Mouse (Mus musculus) MEL (cell line): ENCODE measurements around the gene Hmmr. TPM values are rescaled to one million over a fixed set of nuclear protein-coding genes. Genes with fewer than 3 reads are reported as not detected.
A peak's percentile ranks its signal among the peaks of the same experiment; 100 is the strongest.

ENCODE experiments used
- DNase-seq: peaks from one replicate; pipeline ENCODE4 v3.0.0; 2011; ENCODE audit warnings: low read depth, low spot score
- H3K27ac ChIP-seq: 2 replicates; pipeline ENCODE4 v1.5.1; 2012; ENCODE audit warnings: low read depth, mild to moderate bottlenecking, control low read depth, low read length, moderate library complexity; ENCODE audit not compliant: control insufficient read depth
- H3K27me3 ChIP-seq, 2 experiments: fragments of 150-350 bp in 1 of 2; sonication (generic) in 1 of 2; 2 replicates each; pipeline ENCODE4 v1.6.1; 2012; ENCODE audit warnings: low read length in 2 of 2, mild to moderate bottlenecking in 2 of 2, improper control_type of control experiment in 1 of 2, moderate library complexity in 1 of 2; ENCODE audit not compliant: insufficient read depth in 2 of 2, control insufficient read depth in 1 of 2
- H3K36me3 ChIP-seq, 2 experiments: 2 replicates each; pipeline ENCODE4 v1.6.1; 2012 to 2014; ENCODE audit warnings: low read length in 2 of 2, improper control_type of control experiment in 1 of 2, inconsistent platforms in 1 of 2, mild to moderate bottlenecking in 1 of 2; ENCODE audit not compliant: insufficient read depth in 2 of 2, control insufficient read depth in 1 of 2
- H3K4me1 ChIP-seq, 2 experiments: fragments of 150-350 bp in 1 of 2; sonication (generic) in 1 of 2; 2 replicates each; pipeline ENCODE4 v1.6.1; 2012; ENCODE audit warnings: low read length in 2 of 2, improper control_type of control experiment in 1 of 2, mild to moderate bottlenecking in 1 of 2; ENCODE audit not compliant: insufficient read depth in 2 of 2, control insufficient read depth in 1 of 2
- H3K4me3 ChIP-seq, 2 experiments: fragments of 150-350 bp in 1 of 2; sonication (generic) in 1 of 2; 2 replicates each; pipeline ENCODE4 v1.5.1; 2012; ENCODE audit warnings: low read depth in 2 of 2, low read length in 2 of 2, mild to moderate bottlenecking in 2 of 2, moderate library complexity in 2 of 2, control low read depth in 1 of 2, improper control_type of control experiment in 1 of 2; ENCODE audit not compliant: control insufficient read depth in 1 of 2, insufficient read depth in 1 of 2
- H3K79me2 ChIP-seq: 2 replicates; pipeline ENCODE4 v1.6.1; 2012; ENCODE audit warnings: mild to moderate bottlenecking, low read length, moderate library complexity; ENCODE audit not compliant: control insufficient read depth, poor library complexity, insufficient read depth
- H3K9ac ChIP-seq: 2 replicates; pipeline ENCODE4 v1.6.1; 2012; ENCODE audit warnings: low read depth, mild to moderate bottlenecking, control low read depth, low read length, moderate library complexity; ENCODE audit not compliant: control insufficient read depth, poor library complexity, severe bottlenecking
- H3K9me3 ChIP-seq: fragments of 150-350 bp; sonication (generic); replicated peaks from 2 replicates; pipeline ENCODE4 v1.6.1; 2012; ENCODE audit warnings: mild to moderate bottlenecking, low read length, improper control_type of control experiment, moderate library complexity; ENCODE audit not compliant: insufficient read depth
- BHLHE40 ChIP-seq: IDR thresholded peaks from 2 replicates; pipeline ENCODE4 v1.6.1; 2012; ENCODE audit warnings: low read depth, mild to moderate bottlenecking, inconsistent platforms, low read length, improper control_type of control experiment, borderline replicate concordance
- CHD2 ChIP-seq: IDR thresholded peaks from 2 replicates; pipeline ENCODE4 v1.6.1; 2011; ENCODE audit warnings: low read length, improper control_type of control experiment
- CTCF ChIP-seq, 3 experiments: IDR thresholded peaks in 2 of 3; conservative IDR thresholded peaks in 1 of 3; 2 replicates each; pipeline ENCODE4 v1.5.1; 2011 to 2012; ENCODE audit warnings: low read length in 3 of 3, low read depth in 2 of 3, mild to moderate bottlenecking in 2 of 3, improper control_type of control experiment in 1 of 3, inconsistent platforms in 1 of 3, mixed read lengths in 1 of 3, moderate library complexity in 1 of 3; ENCODE audit not compliant: control insufficient read depth in 1 of 3, insufficient read depth in 1 of 3, poor library complexity in 1 of 3, severe bottlenecking in 1 of 3
- E2F4 ChIP-seq: IDR thresholded peaks from 2 replicates; pipeline ENCODE4 v1.6.1; 2011; ENCODE audit warnings: low read depth, low read length, improper control_type of control experiment, borderline replicate concordance
- ELF1 ChIP-seq: IDR thresholded peaks from 2 replicates; pipeline ENCODE4 v1.6.1; 2014; ENCODE audit warnings: low read depth, mild to moderate bottlenecking, inconsistent platforms, low read length, improper control_type of control experiment, moderate library complexity
- EP300 ChIP-seq, 2 experiments: IDR thresholded peaks; 2 replicates each; pipeline ENCODE4 v1.6.1; 2011; ENCODE audit warnings: improper control_type of control experiment in 2 of 2, low read length in 2 of 2, low read depth in 1 of 2, mild to moderate bottlenecking in 1 of 2
- GABPA ChIP-seq: IDR thresholded peaks from 2 replicates; pipeline ENCODE4 v1.6.1; 2012; ENCODE audit warnings: low read depth, mild to moderate bottlenecking, inconsistent platforms, low read length, improper control_type of control experiment, moderate library complexity
- GATA1 ChIP-seq: IDR thresholded peaks from 2 replicates; pipeline ENCODE4 v1.6.1; 2011; ENCODE audit warnings: low read depth, low read length, improper control_type of control experiment
- HCFC1 ChIP-seq: IDR thresholded peaks from 2 replicates; pipeline ENCODE4 v1.6.1; 2012; ENCODE audit warnings: low read depth, mild to moderate bottlenecking, inconsistent platforms, low read length, improper control_type of control experiment, moderate library complexity
- JUND ChIP-seq: IDR thresholded peaks from 2 replicates; pipeline ENCODE4 v1.6.1; 2011; ENCODE audit warnings: low read depth, mild to moderate bottlenecking, improper control_type of control experiment, low read length
- KAT2A ChIP-seq: conservative IDR thresholded peaks from 2 replicates; pipeline ENCODE4 v1.6.1; 2012; ENCODE audit warnings: low read depth, low read length, improper control_type of control experiment, inconsistent platforms
- MAFK ChIP-seq: IDR thresholded peaks from 2 replicates; pipeline ENCODE4 v1.6.1; 2011; ENCODE audit warnings: low read depth, mild to moderate bottlenecking, low read length, improper control_type of control experiment, borderline replicate concordance
- MAX ChIP-seq: IDR thresholded peaks from 2 replicates; pipeline ENCODE4 v1.6.1; 2011; ENCODE audit warnings: low read length, improper control_type of control experiment
- MAZ ChIP-seq: IDR thresholded peaks from 2 replicates; pipeline ENCODE4 v1.6.1; 2012; ENCODE audit warnings: low read depth, mild to moderate bottlenecking, inconsistent platforms, low read length, improper control_type of control experiment
- MXI1 ChIP-seq: IDR thresholded peaks from 2 replicates; pipeline ENCODE4 v1.6.1; 2011; ENCODE audit warnings: mild to moderate bottlenecking, low read depth, low read length, improper control_type of control experiment
- MYB ChIP-seq: IDR thresholded peaks from 2 replicates; pipeline ENCODE4 v1.6.1; 2011; ENCODE audit warnings: mild to moderate bottlenecking, low read depth, low read length, improper control_type of control experiment
- POLR2AphosphoS2 ChIP-seq: IDR thresholded peaks from 2 replicates; pipeline ENCODE4 v1.6.1; 2011; ENCODE audit warnings: low read length, improper control_type of control experiment
- POLR2AphosphoS5 ChIP-seq: IDR thresholded peaks from 2 replicates; pipeline ENCODE4 v1.6.1; 2012; ENCODE audit warnings: low read depth, borderline replicate concordance, mild to moderate bottlenecking, inconsistent platforms, low read length, moderate library complexity, mixed read lengths
- RAD21 ChIP-seq: IDR thresholded peaks from 2 replicates; pipeline ENCODE4 v1.6.1; 2011; ENCODE audit warnings: mild to moderate bottlenecking, low read depth, low read length, improper control_type of control experiment
- SIN3A ChIP-seq: IDR thresholded peaks from 2 replicates; pipeline ENCODE4 v1.6.1; 2012; ENCODE audit warnings: low read length, improper control_type of control experiment, inconsistent platforms
- TAL1 ChIP-seq: IDR thresholded peaks from 2 replicates; pipeline ENCODE4 v1.6.1; 2012; ENCODE audit warnings: mild to moderate bottlenecking, inconsistent platforms, low read length, moderate library complexity, mixed read lengths
- TBP ChIP-seq: IDR thresholded peaks from 2 replicates; pipeline ENCODE4 v1.8.0; 2011; ENCODE audit warnings: low read depth, low read length, improper control_type of control experiment
- TCF12 ChIP-seq: IDR thresholded peaks from 2 replicates; pipeline ENCODE4 v1.6.1; 2014; ENCODE audit warnings: low read depth, mild to moderate bottlenecking, inconsistent platforms, low read length, improper control_type of control experiment, moderate library complexity
- UBTF ChIP-seq: IDR thresholded peaks from 2 replicates; pipeline ENCODE4 v1.6.1; 2012; ENCODE audit warnings: low read depth, mild to moderate bottlenecking, inconsistent platforms, low read length, improper control_type of control experiment, moderate library complexity, borderline replicate concordance; ENCODE audit not compliant: insufficient read depth
- USF1 ChIP-seq: IDR thresholded peaks from 2 replicates; pipeline ENCODE4 v1.6.1; 2014; ENCODE audit warnings: low read depth, mild to moderate bottlenecking, inconsistent platforms, low read length, improper control_type of control experiment, moderate library complexity
- ZC3H11A ChIP-seq: IDR thresholded peaks from 2 replicates; pipeline ENCODE4 v1.6.1; 2012; ENCODE audit warnings: low read depth, mild to moderate bottlenecking, inconsistent platforms, low read length, improper control_type of control experiment
- ZMIZ1 ChIP-seq: IDR thresholded peaks from 2 replicates; pipeline ENCODE4 v1.6.1; 2012; ENCODE audit warnings: low read depth, mild to moderate bottlenecking, inconsistent platforms, low read length, improper control_type of control experiment, moderate library complexity
- polyA plus RNA-seq, 2 experiments: library from polyadenylated mRNA; stranded (reverse) in 1 of 2; unstranded in 1 of 2; fragments of >175 nt in 1 of 2; fragments of >200 nt in 1 of 2; gene quantifications; 2 replicates each; pipeline versions ENCODE4 v1.2.1 to v1.2.4; 2012; ENCODE audit warnings: low replicate concordance in 2 of 2, low read depth in 1 of 2; ENCODE audit not compliant: insufficient read length in 2 of 2, insufficient read depth in 1 of 2, missing spikeins in 1 of 2
- total RNA-seq: library from RNA; depleted of rRNA; stranded (reverse); fragments of 300-350 nt; gene quantifications from 2 replicates; pipeline ENCODE4 v1.2.3, GENCODE M21; 2012

Gene Hmmr
- total and polyA plus RNA-seq, 3 experiments, result 40.6 to 74.5 (median 55.6) TPM

DNA sequence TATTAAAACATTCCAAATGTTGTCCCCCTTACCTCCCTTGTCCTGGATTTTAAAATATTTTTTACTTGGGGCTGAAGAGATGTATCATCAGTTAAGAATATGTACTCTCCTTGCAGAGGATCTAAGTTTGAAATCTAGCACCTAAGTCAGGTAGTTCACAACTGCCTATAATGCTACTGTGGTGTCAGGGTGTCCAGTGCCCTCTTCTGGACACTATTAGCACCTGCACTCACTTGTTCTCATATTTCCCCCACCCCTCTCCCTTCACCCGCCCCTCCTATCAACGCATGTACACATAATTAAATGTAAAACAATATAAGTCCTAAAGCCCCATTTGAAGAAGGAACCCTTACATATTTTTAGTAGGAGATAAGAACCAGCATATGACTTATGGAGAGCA is 30.2 kb upstream of the Hmmr start (continued):
- no peak for TF ChIP-seq MAFK

DNA sequence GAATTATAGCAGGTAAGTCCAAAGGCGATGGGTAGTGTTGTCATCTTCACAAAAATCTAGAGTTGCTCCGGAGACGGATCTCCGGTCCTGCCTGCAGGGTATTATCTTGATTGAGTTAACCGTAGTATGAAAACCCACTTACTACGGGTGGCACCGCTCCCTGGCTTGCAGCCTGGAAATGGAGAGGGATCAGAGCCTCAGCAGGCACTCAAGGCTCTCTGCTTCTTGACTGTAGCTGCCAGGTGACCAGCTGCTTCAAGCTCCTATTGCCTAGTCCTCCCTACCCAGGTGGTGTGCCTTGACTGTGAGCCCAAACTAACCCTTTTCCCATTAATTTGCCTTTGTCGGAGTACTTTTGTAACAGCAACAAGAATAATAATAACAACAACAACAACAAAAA is 26.7 kb upstream of the Hmmr start:
- H3K27ac ChIP-seq, result no peak overlapping the region
- peaks cover 0 to 10% of the 10 kb centered on the region in 2 experiments; a peak in 3 of 4 replicates for H3K27me3 ChIP-seq
- H3K9ac ChIP-seq, result no peak overlapping the region
- peaks cover 0 to 5% of the 10 kb centered on the region in 2 experiments; a peak in 1 of 4 replicates for H3K36me3 ChIP-seq
- TF ChIP-seq MXI1, result no peak
- no peak for TF ChIP-seq MYB
- TF ChIP-seq GABPA, result no peak
- no peak for TF ChIP-seq UBTF
- TF ChIP-seq ZC3H11A, result no peak
- no peak for TF ChIP-seq MAFK
- TF ChIP-seq ELF1, result no peak
- no peak for TF ChIP-seq SIN3A
- no peak for TF ChIP-seq BHLHE40
- TF ChIP-seq EP300 (IDR thresholded peaks at IDR 0.05; ENCODE audit: low read depth in 1 of 2, low read length in 2 of 2), result no peak
- TF ChIP-seq RAD21, result no peak
- TF ChIP-seq JUND, result no peak
- TF ChIP-seq POLR2AphosphoS5, result no peak
- TF ChIP-seq USF1, result no peak
- no peak for TF ChIP-seq MAZ
- no peak for TF ChIP-seq CTCF (IDR thresholded peaks at IDR 0.05 in 2 of 3, conservative IDR thresholded peaks at IDR 0.05 in 1 of 3; ENCODE audit: control insufficient read depth in 1 of 3, insufficient read depth in 1 of 3, low read depth in 2 of 3, low read length in 3 of 3, poor library complexity in 1 of 3, severe bottlenecking in 1 of 3)
- no peak for TF ChIP-seq ZMIZ1
- no peak for TF ChIP-seq KAT2A
- H3K9me3 ChIP-seq, result no peaks in the 10 kb centered on the region
- peaks cover 2% of the 10 kb centered on the region; the same call in 1 of the 2 replicates for H3K79me2 ChIP-seq
- no peak overlapping the region for H3K4me3 ChIP-seq
- no peak for DNase-seq
- peaks cover 0 to 11% of the 10 kb centered on the region in 2 experiments; a peak in 3 of 4 replicates for H3K4me1 ChIP-seq

DNA sequence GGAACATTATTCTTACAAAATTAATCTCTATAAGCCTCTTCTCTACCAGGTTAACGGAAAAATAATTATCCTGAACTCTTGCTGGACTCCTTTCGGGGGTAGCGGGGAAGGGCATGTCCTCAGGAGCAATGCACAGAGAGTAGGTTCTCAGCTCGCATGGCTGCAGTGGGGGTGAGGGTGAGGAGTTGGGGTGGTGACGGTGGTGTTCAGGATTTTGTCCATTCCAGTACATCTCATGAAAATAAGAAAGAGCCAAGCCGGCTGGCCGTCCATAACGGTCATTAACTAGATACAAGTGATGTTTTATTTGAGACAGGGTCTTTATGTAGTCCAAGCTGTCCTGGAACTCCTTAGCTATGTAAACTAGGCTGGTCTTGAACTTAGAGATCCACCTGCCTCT is 22.7 kb upstream of the Hmmr start:
- Histone ChIP-seq H3K27me3 (peaks cover 0 to 5% of the 10 kb centered on the region in 2 experiments; a peak in 2 of 4 replicates), H3K27ac (no peak overlapping the region), H3K4me3 (peak overlapping the region; percentile 32 to 57), H3K4me1 (peaks cover 4 to 8% of the 10 kb centered on the region in 2 experiments), H3K79me2 (peaks cover 5% of the 10 kb centered on the region; the same call in 1 of the 2 replicates), H3K9me3 (no peaks in the 10 kb centered on the region), H3K36me3 (peaks cover 7 to 11% of the 10 kb centered on the region in 2 experiments; a peak in 3 of 4 replicates)
- TF ChIP-seq POLR2AphosphoS5 (no peak), SIN3A (no peak), ZMIZ1 (no peak), ELF1 (no peak), UBTF (no peak), GATA1 (no peak), KAT2A (no peak), POLR2AphosphoS2 (no peak), TCF12 (no peak), TBP (no peak), E2F4 (no peak), USF1 (no peak), HCFC1 (no peak), MAX (no peak), TAL1 (no peak), MAFK (no peak), CHD2 (no peak), MXI1 (no peak), EP300 (IDR thresholded peaks at IDR 0.05; ENCODE audit: low read depth in 1 of 2, low read length in 2 of 2) (no peak)
- TF ChIP-seq, all 39 proteins: peak for 0
- H3K9ac ChIP-seq, result peak overlapping the region; percentile 67
- DNase-seq, result no peak
